Mouse (Mus musculus): ENCODE measurements at regions not wholly inside any gene's neighbourhood (a gene's known extent, or its start where the extent isn't known, plus 50 kb on each side); places are given as distances from the start of the nearest gene placed in this dataset.

- Histone ChIP-seq H3K9me3 (ENCODE audit: low read length) (no peaks in the 10 kb centered on the region), H3K9ac (no peak overlapping the region), H3K27me3 (ENCODE audit: insufficient read depth, low read length) (no peaks in the 10 kb centered on the region), H3K27ac (ENCODE audit: low read depth, low read length) (no peak overlapping the region), H3K4me1 (ENCODE audit: insufficient read depth) (no peaks in the 10 kb centered on the region), H3K4me2 (ENCODE audit: low read depth) (no peak overlapping the region), H3K36me3 (ENCODE audit: insufficient read depth) (no peaks in the 10 kb centered on the region), H3K4me3 (ENCODE audit: low read depth, low read length) (no peak overlapping the region)
- TF ChIP-seq CTCF (IDR thresholded peaks at IDR 0.05; ENCODE audit: low read depth): no peak
- 27% methylated on average over 11 of the region's 11 CpGs for WGBS
- DNase-seq (no peak), ATAC-seq (0 out of 2 replicates have a peak, but pooled peaks have one; percentile 18)
These were observed 111.6 kb downstream of the Rpap3 start for GRCm38 (mm10) chr15:97593781-97594600.

GRCm38 (mm10) chr15:97592786-97593185, 112.8 kb downstream of the Rpap3 start:
- Histone ChIP-seq H3K4me1 (ENCODE audit: insufficient read depth) (no peaks in the 10 kb centered on the region), H3K9me3 (ENCODE audit: low read length) (no peaks in the 10 kb centered on the region), H3K27ac (ENCODE audit: low read depth, low read length) (no peak overlapping the region), H3K36me3 (ENCODE audit: insufficient read depth) (no peaks in the 10 kb centered on the region), H3K27me3 (ENCODE audit: insufficient read depth, low read length) (no peaks in the 10 kb centered on the region), H3K4me2 (ENCODE audit: low read depth) (no peak overlapping the region), H3K4me3 (ENCODE audit: low read depth, low read length) (no peak overlapping the region), H3K9ac (no peak overlapping the region)
- no peak for DNase-seq
- TF ChIP-seq CTCF (IDR thresholded peaks at IDR 0.05; ENCODE audit: low read depth): no peak
- ATAC-seq: no peak
- WGBS: 54% methylated on average over 11 of the region's 11 CpGs

GRCm38 (mm10) chr15:97591406-97591805, 114.2 kb downstream of the Rpap3 start:
- WGBS: 79% methylated on average over 4 of the region's 4 CpGs
- Histone ChIP-seq H3K9ac (no peak overlapping the region), H3K4me3 (ENCODE audit: low read depth, low read length) (no peak overlapping the region), H3K27me3 (ENCODE audit: insufficient read depth, low read length) (no peaks in the 10 kb centered on the region), H3K27ac (ENCODE audit: low read depth, low read length) (no peak overlapping the region), H3K36me3 (ENCODE audit: insufficient read depth) (no peaks in the 10 kb centered on the region), H3K4me2 (ENCODE audit: low read depth) (no peak overlapping the region), H3K4me1 (ENCODE audit: insufficient read depth) (no peaks in the 10 kb centered on the region), H3K9me3 (ENCODE audit: low read length) (no peaks in the 10 kb centered on the region)
- ATAC-seq (no peak), DNase-seq (no peak)
- no peak for TF ChIP-seq CTCF (IDR thresholded peaks at IDR 0.05; ENCODE audit: low read depth)

GRCm38 (mm10) chr15:97590732-97591292, 114.8 kb downstream of the Rpap3 start:
- WGBS: 84% methylated on average over 7 of the region's 7 CpGs

GRCm38 (mm10) chr15:97587571-97588205, 117.9 kb downstream of the Rpap3 start:
- no peak for ATAC-seq
- Histone ChIP-seq H3K9ac (no peak overlapping the region), H3K27me3 (ENCODE audit: insufficient read depth, low read length) (no peaks in the 10 kb centered on the region), H3K4me3 (ENCODE audit: low read depth, low read length) (no peak overlapping the region), H3K36me3 (ENCODE audit: insufficient read depth) (no peaks in the 10 kb centered on the region), H3K27ac (ENCODE audit: low read depth, low read length) (no peak overlapping the region), H3K9me3 (ENCODE audit: low read length) (peaks cover 5% of the 10 kb centered on the region; the same call in 1 of the 2 replicates), H3K4me2 (ENCODE audit: low read depth) (no peak overlapping the region), H3K4me1 (ENCODE audit: insufficient read depth) (no peaks in the 10 kb centered on the region)
- no peak for TF ChIP-seq CTCF (IDR thresholded peaks at IDR 0.05; ENCODE audit: low read depth)
- DNase-seq: no peak
- 72% methylated on average over 5 of the region's 5 CpGs for WGBS

More at GRCm38 (mm10) chr15:97590732-97591292, 114.8 kb downstream of the Rpap3 start:
- Histone ChIP-seq H3K4me2 (ENCODE audit: low read depth) (no peak overlapping the region), H3K4me3 (ENCODE audit: low read depth, low read length) (no peak overlapping the region), H3K27me3 (ENCODE audit: insufficient read depth, low read length) (no peaks in the 10 kb centered on the region), H3K4me1 (ENCODE audit: insufficient read depth) (no peaks in the 10 kb centered on the region), H3K36me3 (ENCODE audit: insufficient read depth) (no peaks in the 10 kb centered on the region), H3K9ac (no peak overlapping the region), H3K27ac (ENCODE audit: low read depth, low read length) (no peak overlapping the region), H3K9me3 (ENCODE audit: low read length) (no peaks in the 10 kb centered on the region)
- TF ChIP-seq CTCF (IDR thresholded peaks at IDR 0.05; ENCODE audit: low read depth): no peak
- ATAC-seq: no peak
- DNase-seq: no peak

- ATAC-seq: peak; percentile 29; the same call in 1 of the 2 replicates
- no peaks in the 10 kb centered on the region for H3K4me1 ChIP-seq (ENCODE audit: insufficient read depth)
- H3K36me3 ChIP-seq (ENCODE audit: insufficient read depth): no peaks in the 10 kb centered on the region
- TF ChIP-seq CTCF (IDR thresholded peaks at IDR 0.05; ENCODE audit: low read depth): peak; percentile 80
- H3K9ac ChIP-seq: no peak overlapping the region
- no peaks in the 10 kb centered on the region for H3K27me3 ChIP-seq (ENCODE audit: insufficient read depth, low read length)
- no peak overlapping the region for H3K27ac ChIP-seq (ENCODE audit: low read depth, low read length)
- H3K4me3 ChIP-seq (ENCODE audit: low read depth, low read length): no peak overlapping the region
- peaks cover 5% of the 10 kb centered on the region; the same call in 1 of the 2 replicates for H3K9me3 ChIP-seq (ENCODE audit: low read length)
- H3K4me2 ChIP-seq (ENCODE audit: low read depth): no peak overlapping the region
- peak; percentile 48 for DNase-seq
- WGBS: 26% methylated on average over 13 of the region's 13 CpGs
These were observed 123.9 kb downstream of the Rpap3 start for GRCm38 (mm10) chr15:97581724-97582154.

- Histone ChIP-seq H3K4me1 (ENCODE audit: insufficient read depth) (no peaks in the 10 kb centered on the region), H3K4me3 (ENCODE audit: low read depth, low read length) (no peak overlapping the region), H3K27ac (ENCODE audit: low read depth, low read length) (no peak overlapping the region), H3K36me3 (ENCODE audit: insufficient read depth) (no peaks in the 10 kb centered on the region), H3K9ac (no peak overlapping the region), H3K9me3 (ENCODE audit: low read length) (peaks cover 5% of the 10 kb centered on the region; the same call in 1 of the 2 replicates), H3K4me2 (ENCODE audit: low read depth) (no peak overlapping the region), H3K27me3 (ENCODE audit: insufficient read depth, low read length) (no peaks in the 10 kb centered on the region)
- ATAC-seq (no peak), DNase-seq (no peak)
- TF ChIP-seq CTCF (IDR thresholded peaks at IDR 0.05; ENCODE audit: low read depth): no peak
- WGBS: 78% methylated on average over 6 of the region's 6 CpGs
These were observed 124.9 kb downstream of the Rpap3 start for GRCm38 (mm10) chr15:97580726-97581125.
